Mouse (Mus musculus): Measurements from ENCODE around the gene Syndig1. TPM values are rescaled to one million over a fixed set of nuclear protein-coding genes. Genes with fewer than 3 reads are reported as not detected.

Syndig1 gene
- total and polyA plus RNA-seq, 3 experiments = not detected

DNA sequence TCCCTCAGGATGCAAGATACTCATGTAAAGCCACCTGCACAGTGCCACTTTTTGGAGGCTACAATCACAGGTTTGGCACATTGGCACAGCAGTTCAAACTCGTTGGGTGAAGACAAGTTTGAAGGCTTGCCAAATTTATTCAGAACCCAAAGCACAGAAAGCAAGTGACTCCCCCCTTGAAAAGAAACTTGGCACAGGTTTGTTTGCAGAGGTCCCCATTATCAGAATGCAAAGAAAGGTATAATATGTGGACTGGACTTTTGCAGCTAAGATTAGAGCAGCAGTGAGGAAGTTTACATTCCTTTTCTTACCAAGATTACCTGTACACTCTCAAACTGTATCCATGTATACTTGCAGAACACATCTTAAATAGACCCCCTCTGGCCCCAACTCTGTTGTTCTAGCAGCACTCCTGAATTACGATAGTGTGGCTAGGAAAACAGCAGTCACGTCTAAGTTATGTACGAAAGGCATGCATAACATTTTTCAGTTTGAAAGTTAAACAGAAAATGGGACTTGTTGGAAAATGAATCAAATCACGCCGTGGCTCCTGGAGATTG lies 183.9 kb downstream of the Syndig1 start:
- no peak overlapping the region for H3K27ac ChIP-seq (ENCODE audit: control insufficient read depth, low read depth, low read length)
- no peak overlapping the region for H3K9ac ChIP-seq (ENCODE audit: control insufficient read depth, low read depth, low read length, poor library complexity, severe bottlenecking)
- no peak overlapping the region for H3K4me3 ChIP-seq (ENCODE audit: control insufficient read depth in 1 of 2, insufficient read depth in 1 of 2, low read depth in 2 of 2, low read length in 2 of 2)
- no peak for DNase-seq (ENCODE audit: low read depth, low spot score)
- H3K27me3 ChIP-seq (ENCODE audit: control insufficient read depth in 1 of 2, insufficient read depth in 2 of 2, low read length in 2 of 2) = no peaks in the 10 kb centered on the region
- no peaks in the 10 kb centered on the region for H3K36me3 ChIP-seq (ENCODE audit: control insufficient read depth in 1 of 2, insufficient read depth in 2 of 2, low read length in 2 of 2)
- H3K79me2 ChIP-seq (ENCODE audit: control insufficient read depth, insufficient read depth, low read length, poor library complexity) = no peaks in the 10 kb centered on the region
- H3K4me1 ChIP-seq (ENCODE audit: control insufficient read depth in 1 of 2, insufficient read depth in 2 of 2, low read length in 2 of 2) = no peaks in the 10 kb centered on the region
- no peaks in the 10 kb centered on the region for H3K9me3 ChIP-seq (replicated peaks; ENCODE audit: insufficient read depth, low read length)
- TF ChIP-seq GABPA (IDR thresholded peaks at IDR 0.05; ENCODE audit: low read depth, low read length) (no peak), ETS1 (IDR thresholded peaks at IDR 0.05; ENCODE audit: low read depth, low read length) (no peak), MXI1 (IDR thresholded peaks at IDR 0.05; ENCODE audit: low read depth, low read length) (no peak), SMC3 (IDR thresholded peaks at IDR 0.05; ENCODE audit: low read depth, low read length) (no peak), ZKSCAN1 (IDR thresholded peaks at IDR 0.05; ENCODE audit: low read depth, low read length) (no peak), ZMIZ1 (IDR thresholded peaks at IDR 0.05; ENCODE audit: low read depth, low read length) (no peak)

DNA sequence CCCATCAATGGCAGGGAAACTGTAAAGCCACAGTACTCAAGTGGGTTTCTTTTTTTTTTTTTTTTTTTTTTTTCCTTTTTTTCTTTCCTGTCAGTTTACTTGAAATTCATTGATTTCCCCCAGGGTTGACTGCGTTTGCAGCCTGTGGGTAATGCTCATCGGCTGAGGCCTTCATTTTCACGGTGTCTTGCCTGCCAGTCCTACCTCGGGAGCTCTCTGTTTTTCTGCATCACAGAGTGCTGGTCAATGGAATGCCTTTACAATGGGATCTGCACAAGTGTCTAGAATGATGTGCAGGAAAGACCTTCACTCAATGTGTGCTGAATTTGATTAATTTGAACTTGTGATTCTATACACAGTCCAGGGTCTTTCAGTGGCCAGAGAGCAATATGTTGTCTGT lies 184.8 kb downstream of the Syndig1 start:
- Histone ChIP-seq H3K9ac (ENCODE audit: control insufficient read depth, low read depth, low read length, poor library complexity, severe bottlenecking) (no peak overlapping the region), H3K27me3 (ENCODE audit: control insufficient read depth in 1 of 2, insufficient read depth in 2 of 2, low read length in 2 of 2) (no peaks in the 10 kb centered on the region), H3K79me2 (ENCODE audit: control insufficient read depth, insufficient read depth, low read length, poor library complexity) (no peaks in the 10 kb centered on the region), H3K9me3 (replicated peaks; ENCODE audit: insufficient read depth, low read length) (no peaks in the 10 kb centered on the region), H3K27ac (ENCODE audit: control insufficient read depth, low read depth, low read length) (no peak overlapping the region), H3K4me1 (ENCODE audit: control insufficient read depth in 1 of 2, insufficient read depth in 2 of 2, low read length in 2 of 2) (no peaks in the 10 kb centered on the region), H3K4me3 (ENCODE audit: control insufficient read depth in 1 of 2, insufficient read depth in 1 of 2, low read depth in 2 of 2, low read length in 2 of 2) (no peak overlapping the region), H3K36me3 (ENCODE audit: control insufficient read depth in 1 of 2, insufficient read depth in 2 of 2, low read length in 2 of 2) (no peaks in the 10 kb centered on the region)
- DNase-seq (ENCODE audit: low read depth, low spot score) = no peak
- no peak for TF ChIP-seq MEF2A (IDR thresholded peaks at IDR 0.05; ENCODE audit: extremely low read depth, insufficient replicate concordance, low read depth, low read length, poor library complexity, severe bottlenecking)
- no peak for TF ChIP-seq USF1 (IDR thresholded peaks at IDR 0.05; ENCODE audit: low read depth, low read length)
- no peak for TF ChIP-seq MYB (IDR thresholded peaks at IDR 0.05; ENCODE audit: low read depth, low read length)
- no peak for TF ChIP-seq SIN3A (IDR thresholded peaks at IDR 0.05; ENCODE audit: low read length)
- TF ChIP-seq KAT2A (conservative IDR thresholded peaks at IDR 0.05; ENCODE audit: low read depth, low read length) = no peak
- TF ChIP-seq E2F4 (IDR thresholded peaks at IDR 0.05; ENCODE audit: borderline replicate concordance, low read depth, low read length) = no peak
- no peak for TF ChIP-seq HCFC1 (IDR thresholded peaks at IDR 0.05; ENCODE audit: low read depth, low read length)
- TF ChIP-seq RAD21 (IDR thresholded peaks at IDR 0.05; ENCODE audit: low read depth, low read length) = no peak
- TF ChIP-seq MAX (IDR thresholded peaks at IDR 0.05; ENCODE audit: low read length) = no peak
- TF ChIP-seq MXI1 (IDR thresholded peaks at IDR 0.05; ENCODE audit: low read depth, low read length) = no peak
- no peak for TF ChIP-seq NELFE (IDR thresholded peaks at IDR 0.05; ENCODE audit: low read depth, low read length)
- TF ChIP-seq UBTF (IDR thresholded peaks at IDR 0.05; ENCODE audit: borderline replicate concordance, insufficient read depth, low read depth, low read length) = no peak
- TF ChIP-seq EP300 (IDR thresholded peaks at IDR 0.05; ENCODE audit: low read depth in 1 of 2, low read length in 2 of 2) = no peak
- TF ChIP-seq ELF1 (IDR thresholded peaks at IDR 0.05; ENCODE audit: low read depth, low read length) = no peak
- no peak for TF ChIP-seq BHLHE40 (IDR thresholded peaks at IDR 0.05; ENCODE audit: borderline replicate concordance, low read depth, low read length)
- TF ChIP-seq POLR2A (IDR thresholded peaks at IDR 0.05; ENCODE audit: control insufficient read depth in 1 of 2, insufficient read depth in 1 of 2, low read depth in 1 of 2, low read length in 2 of 2, poor library complexity in 1 of 2) = no peak
- TF ChIP-seq CHD2 (IDR thresholded peaks at IDR 0.05; ENCODE audit: low read length) = no peak
- TF ChIP-seq RCOR1 (IDR thresholded peaks at IDR 0.05; ENCODE audit: low read depth, low read length) = no peak
- TF ChIP-seq POLR2AphosphoS5 (IDR thresholded peaks at IDR 0.05; ENCODE audit: borderline replicate concordance, low read depth, low read length) = no peak
